Mouse (Mus musculus) thymus, adult 2 months (tissue): ENCODE results near the gene Gtf2ird1. TPM values are rescaled to one million over a fixed set of nuclear protein-coding genes. Genes with fewer than 3 reads are reported as not detected.

ENCODE experiments used
- DNase-seq: peaks from one replicate; pipeline ENCODE4 v3.0.0; 2021
- H3K27ac ChIP-seq: fragments of 200-500 bp; 2 replicates; pipeline ENCODE4 v1.5.1; 2012; ENCODE audit warnings: low read length, control low read depth; ENCODE audit not compliant: control insufficient read depth, insufficient read depth
- H3K27me3 ChIP-seq: fragments of 200-500 bp; 2 replicates; pipeline ENCODE4 v1.6.1; 2012; ENCODE audit warnings: mild to moderate bottlenecking, low read length, moderate library complexity, mixed read lengths; ENCODE audit not compliant: control insufficient read depth, insufficient read depth
- H3K36me3 ChIP-seq: fragments of 200-500 bp; 2 replicates; pipeline ENCODE4 v1.6.1; 2012; ENCODE audit warnings: mild to moderate bottlenecking, low read length, moderate library complexity; ENCODE audit not compliant: control insufficient read depth, insufficient read depth
- H3K4me1 ChIP-seq: fragments of 200-500 bp; replicated peaks from 2 replicates; pipeline ENCODE4 v1.6.1; 2012; ENCODE audit warnings: low read length; ENCODE audit not compliant: control insufficient read depth, insufficient read depth
- H3K4me3 ChIP-seq: fragments of 200-500 bp; 2 replicates; pipeline ENCODE4 v1.5.1; 2012; ENCODE audit warnings: mild to moderate bottlenecking, low read length, control low read depth, moderate library complexity; ENCODE audit not compliant: control insufficient read depth, insufficient read depth
- CTCF ChIP-seq: fragments of 200-500 bp; IDR thresholded peaks from 2 replicates; pipeline ENCODE4 v1.5.1; 2012; ENCODE audit warnings: mild to moderate bottlenecking, control low read depth, low read length, moderate library complexity, borderline replicate concordance; ENCODE audit not compliant: control insufficient read depth, poor library complexity, insufficient read depth; ENCODE audit errors: extremely low read depth
- POLR2A ChIP-seq: fragments of 200-500 bp; IDR thresholded peaks from 2 replicates; pipeline ENCODE4 v1.6.1; 2012; ENCODE audit warnings: mild to moderate bottlenecking, low read length, control low read depth, moderate library complexity; ENCODE audit not compliant: control insufficient read depth, poor library complexity, insufficient read depth; ENCODE audit errors: extremely low read depth
- WGBS: fragments of 180-500 bp; shearing (Covaris S2); methylation state at CpG from one replicate; pipeline ENCODE4 v1.1.7; 2018; 5-methylcytosine and 5-hydroxymethylcytosine counted together
- polyA plus RNA-seq: library from polyadenylated mRNA; depleted of rRNA; stranded (reverse); fragments of >200 nt; gene quantifications from 2 replicates; pipeline ENCODE4 v1.2.3, GENCODE M21; 2012

Gene Gtf2ird1
- polyA plus RNA-seq, 1 experiment: 75.6 TPM

- H3K4me1 ChIP-seq: peaks cover 46% of the 10 kb centered on the region
- no peak for TF ChIP-seq POLR2A
- no peak for TF ChIP-seq CTCF
- WGBS: 9% methylated on average over 10 of the region's 10 CpGs
- H3K4me3 ChIP-seq: no peak overlapping the region
- H3K27ac ChIP-seq: peak overlapping the region; percentile 92
- no peaks in the 10 kb centered on the region for H3K27me3 ChIP-seq
- H3K36me3 ChIP-seq: no peaks in the 10 kb centered on the region
- DNase-seq: peak; percentile 49
Measured at GRCm38 (mm10) chr5:134445208-134445831, 11.2 kb downstream of the Gtf2ird1 start.

DNA sequence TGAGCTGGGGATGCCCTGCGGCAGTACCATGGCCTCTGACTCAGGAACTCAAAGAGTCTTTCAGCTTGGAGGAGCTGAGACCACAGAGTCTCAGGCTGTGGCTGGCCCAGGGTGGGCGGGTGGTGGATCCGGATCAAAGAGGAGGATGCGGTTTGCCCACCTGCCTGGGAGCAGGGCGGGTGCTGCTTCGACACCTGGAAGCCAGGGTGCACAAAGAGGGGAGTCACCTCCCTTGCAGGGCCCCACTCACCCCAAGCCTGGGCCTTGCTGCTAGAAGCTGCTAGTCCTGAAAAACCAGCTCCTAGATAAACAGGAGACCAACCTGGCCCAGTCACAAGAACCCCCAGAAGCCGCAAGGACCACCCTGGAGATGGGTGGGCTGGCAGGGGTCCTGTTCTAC is 12.0 kb downstream of the Gtf2ird1 start:
- peak; percentile 96 for DNase-seq
- 13% methylated on average over 7 of the region's 7 CpGs for WGBS
- peak overlapping the region; percentile 92 for H3K27ac ChIP-seq

GRCm38 (mm10) chr5:134442066-134442465 is 14.4 kb downstream of the Gtf2ird1 start:
- H3K27ac ChIP-seq: no peak overlapping the region
- TF ChIP-seq POLR2A (no peak), CTCF (no peak)
- peaks cover 52% of the 10 kb centered on the region for H3K4me1 ChIP-seq
- no peaks in the 10 kb centered on the region for H3K27me3 ChIP-seq
- WGBS: 97% methylated on average over 3 of the region's 3 CpGs
- H3K36me3 ChIP-seq: no peaks in the 10 kb centered on the region
- DNase-seq: no peak
- no peak overlapping the region for H3K4me3 ChIP-seq

More for the DNA sequence above, 12.0 kb downstream of the Gtf2ird1 start:
- H3K4me3 ChIP-seq: 0 out of 2 replicates have a peak overlapping the region, but pooled peaks have one; percentile 2
- H3K4me1 ChIP-seq: peaks cover 45% of the 10 kb centered on the region
- H3K27me3 ChIP-seq: no peaks in the 10 kb centered on the region
- peak; percentile 43; the same call in 1 of the 2 replicates for TF ChIP-seq POLR2A
- no peak; the same call in 1 of the 2 replicates for TF ChIP-seq CTCF
- no peaks in the 10 kb centered on the region for H3K36me3 ChIP-seq

DNA sequence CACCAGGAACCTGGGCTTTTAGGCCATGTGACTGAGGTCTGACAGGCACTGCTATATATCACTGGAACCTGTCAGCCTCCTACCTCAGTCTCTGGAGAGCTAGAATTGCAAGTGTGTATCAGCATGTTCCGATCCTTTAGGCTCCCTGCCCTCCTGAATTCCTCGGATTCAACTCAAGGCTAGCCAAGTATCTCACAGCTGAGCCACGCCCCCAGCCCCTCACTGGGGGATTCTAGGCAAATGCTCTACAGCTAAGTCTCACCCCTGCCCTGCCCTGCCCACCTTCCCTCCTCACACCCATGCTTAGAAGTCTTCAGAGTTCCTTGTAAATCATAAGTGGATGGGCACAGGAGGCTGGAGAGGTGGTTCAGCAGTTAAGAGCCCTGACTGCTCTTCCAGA is 15.4 kb downstream of the Gtf2ird1 start:
- no peaks in the 10 kb centered on the region for H3K27me3 ChIP-seq
- H3K27ac ChIP-seq: no peak overlapping the region
- no peak overlapping the region for H3K4me3 ChIP-seq
- 95% methylated on average over 3 of the region's 3 CpGs for WGBS
- peaks cover 55% of the 10 kb centered on the region for H3K4me1 ChIP-seq
- no peak for DNase-seq
- H3K36me3 ChIP-seq: no peaks in the 10 kb centered on the region
- TF ChIP-seq CTCF: no peak
- TF ChIP-seq POLR2A: no peak

GRCm38 (mm10) chr5:134440098-134440497 is 16.4 kb downstream of the Gtf2ird1 start:
- Histone ChIP-seq H3K27ac (no peak overlapping the region), H3K36me3 (no peaks in the 10 kb centered on the region), H3K27me3 (no peaks in the 10 kb centered on the region), H3K4me3 (no peak overlapping the region), H3K4me1 (peaks cover 50% of the 10 kb centered on the region)
- WGBS: 94% methylated on average over 12 of the region's 12 CpGs
- no peak for DNase-seq
- TF ChIP-seq CTCF (no peak), POLR2A (no peak)

DNA sequence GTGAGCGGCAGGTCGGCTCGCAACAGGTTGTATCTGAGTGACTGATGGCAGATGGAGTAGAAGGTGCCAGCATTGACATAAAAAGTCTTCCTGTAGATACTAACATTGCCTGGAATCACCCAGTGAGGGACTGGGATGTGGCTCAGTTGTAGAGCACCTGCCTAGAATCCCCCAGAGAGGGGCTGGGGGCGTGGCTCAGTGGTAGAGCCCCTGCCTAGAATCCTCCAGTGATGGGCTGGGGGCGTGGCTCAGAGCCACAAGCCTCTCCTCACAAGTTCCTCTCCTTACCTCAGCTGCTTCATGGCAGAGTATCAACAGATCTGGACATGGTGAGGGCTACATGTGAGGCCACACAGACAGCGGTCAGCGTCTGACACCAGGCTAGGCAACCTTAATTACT is 17.0 kb downstream of the Gtf2ird1 start:
- TF ChIP-seq POLR2A (no peak), CTCF (no peak)
- Histone ChIP-seq H3K27me3 (no peaks in the 10 kb centered on the region), H3K4me3 (no peak overlapping the region), H3K27ac (no peak overlapping the region), H3K4me1 (peaks cover 45% of the 10 kb centered on the region), H3K36me3 (no peaks in the 10 kb centered on the region)
- WGBS: 99% methylated on average over 7 of the region's 7 CpGs
- no peak for DNase-seq
